Mouse (Mus musculus): ENCODE measurements at regions not wholly inside any gene's neighbourhood (a gene's known extent, or its start where the extent isn't known, plus 50 kb on each side); places are given as distances from the start of the nearest gene placed in this dataset.
A peak's percentile ranks its signal among the peaks of the same experiment; 100 is the strongest.

GRCm38 (mm10) chr2:173406344-173407094, 115.9 kb upstream of the 1700021F07Rik start:
- peak; percentile 81 for ATAC-seq (replicated peaks)
- WGBS = 14% methylated on average over 13 of the region's 13 CpGs
- H3K9me3 ChIP-seq = no peaks in the 10 kb centered on the region
- H3K27me3 ChIP-seq (replicated peaks) = no peaks in the 10 kb centered on the region
- peaks cover 18% of the 10 kb centered on the region for H3K4me1 ChIP-seq
- H3K36me3 ChIP-seq (replicated peaks) = no peaks in the 10 kb centered on the region
- H3K4me2 ChIP-seq = peak overlapping the region; percentile 22; the same call in 1 of the 2 replicates
- H3K9ac ChIP-seq = no peak overlapping the region
- no peak overlapping the region for H3K4me3 ChIP-seq
- no peak overlapping the region for H3K27ac ChIP-seq

- ATAC-seq (replicated peaks) = peak; percentile 57
- Histone ChIP-seq H3K9ac (no peak overlapping the region), H3K36me3 (replicated peaks) (no peaks in the 10 kb centered on the region), H3K4me2 (no peak overlapping the region), H3K4me1 (peaks cover 18% of the 10 kb centered on the region), H3K27ac (no peak overlapping the region), H3K27me3 (replicated peaks) (no peaks in the 10 kb centered on the region), H3K9me3 (no peaks in the 10 kb centered on the region), H3K4me3 (no peak overlapping the region)
- 48% methylated on average over 3 of the region's 3 CpGs for WGBS
These were observed 115.3 kb upstream of the 1700021F07Rik start for GRCm38 (mm10) chr2:173407133-173407532.

- Histone ChIP-seq H3K4me3 (no peak overlapping the region), H3K27ac (no peak overlapping the region), H3K9ac (no peak overlapping the region), H3K4me1 (peaks cover 26% of the 10 kb centered on the region), H3K27me3 (replicated peaks) (no peaks in the 10 kb centered on the region), H3K36me3 (replicated peaks) (no peaks in the 10 kb centered on the region), H3K9me3 (no peaks in the 10 kb centered on the region), H3K4me2 (no peak overlapping the region)
- no peak for ATAC-seq (replicated peaks)
- 88% methylated on average over 5 of the region's 5 CpGs for WGBS
These were observed 113.7 kb upstream of the 1700021F07Rik start for GRCm38 (mm10) chr2:173408681-173409081.

- no peak for ATAC-seq (replicated peaks)
- WGBS = 26% methylated on average over 16 of the region's 16 CpGs
- no peak overlapping the region for H3K27ac ChIP-seq
These were observed 113.0 kb upstream of the 1700021F07Rik start for GRCm38 (mm10) chr2:173409433-173409832.

GRCm38 (mm10) chr2:173413906-173414656, 108.3 kb upstream of the 1700021F07Rik start:
- no peak overlapping the region for H3K4me3 ChIP-seq
- H3K27me3 ChIP-seq (replicated peaks) = no peaks in the 10 kb centered on the region
- ATAC-seq (replicated peaks) = peak; percentile 85
- peaks cover 22% of the 10 kb centered on the region for H3K4me1 ChIP-seq
- H3K9ac ChIP-seq = no peak overlapping the region
- no peaks in the 10 kb centered on the region for H3K36me3 ChIP-seq (replicated peaks)
- 0 out of 2 replicates have a peak overlapping the region, but pooled peaks have one; percentile 36 for H3K27ac ChIP-seq
- H3K4me2 ChIP-seq = no peak overlapping the region
- WGBS = 49% methylated on average over 18 of the region's 18 CpGs
- no peaks in the 10 kb centered on the region for H3K9me3 ChIP-seq

More at GRCm38 (mm10) chr2:173409433-173409832, 113.0 kb upstream of the 1700021F07Rik start:
- Histone ChIP-seq H3K4me1 (peaks cover 34% of the 10 kb centered on the region), H3K4me3 (no peak overlapping the region), H3K9me3 (no peaks in the 10 kb centered on the region), H3K36me3 (replicated peaks) (no peaks in the 10 kb centered on the region), H3K4me2 (no peak overlapping the region), H3K9ac (no peak overlapping the region), H3K27me3 (replicated peaks) (no peaks in the 10 kb centered on the region)

- 83% methylated on average over 7 of the region's 7 CpGs for WGBS
- Histone ChIP-seq H3K27me3 (replicated peaks) (no peaks in the 10 kb centered on the region), H3K36me3 (replicated peaks) (no peaks in the 10 kb centered on the region), H3K27ac (no peak overlapping the region), H3K9ac (no peak overlapping the region), H3K4me3 (no peak overlapping the region), H3K9me3 (no peaks in the 10 kb centered on the region), H3K4me1 (peaks cover 17% of the 10 kb centered on the region), H3K4me2 (no peak overlapping the region)
- no peak for ATAC-seq (replicated peaks)
These were observed 107.0 kb upstream of the 1700021F07Rik start for GRCm38 (mm10) chr2:173415429-173415828.

- Histone ChIP-seq H3K9me3 (no peaks in the 10 kb centered on the region), H3K36me3 (replicated peaks) (no peaks in the 10 kb centered on the region), H3K4me3 (no peak overlapping the region), H3K4me1 (peaks cover 17% of the 10 kb centered on the region), H3K9ac (no peak overlapping the region), H3K27ac (no peak overlapping the region), H3K27me3 (replicated peaks) (no peaks in the 10 kb centered on the region), H3K4me2 (no peak overlapping the region)
- WGBS = 89% methylated on average over 1 of the region's 1 CpGs
- ATAC-seq (replicated peaks) = no peak
These were observed 105.5 kb upstream of the 1700021F07Rik start for GRCm38 (mm10) chr2:173416921-173417320.

GRCm38 (mm10) chr2:173418951-173419350, 103.4 kb upstream of the 1700021F07Rik start:
- Histone ChIP-seq H3K9ac (no peak overlapping the region), H3K9me3 (no peaks in the 10 kb centered on the region), H3K4me3 (no peak overlapping the region), H3K27me3 (replicated peaks) (no peaks in the 10 kb centered on the region), H3K4me2 (no peak overlapping the region), H3K27ac (no peak overlapping the region), H3K36me3 (replicated peaks) (no peaks in the 10 kb centered on the region), H3K4me1 (peaks cover 6% of the 10 kb centered on the region)
- WGBS = 87% methylated on average over 7 of the region's 7 CpGs
- ATAC-seq (replicated peaks) = no peak

- WGBS = 75% methylated on average over 10 of the region's 10 CpGs
- no peak overlapping the region for H3K27ac ChIP-seq
- H3K9me3 ChIP-seq = no peaks in the 10 kb centered on the region
- H3K4me2 ChIP-seq = no peak overlapping the region
- H3K36me3 ChIP-seq (replicated peaks) = no peaks in the 10 kb centered on the region
- H3K9ac ChIP-seq = no peak overlapping the region
- H3K4me3 ChIP-seq = no peak overlapping the region
- H3K27me3 ChIP-seq (replicated peaks) = no peaks in the 10 kb centered on the region
- ATAC-seq (replicated peaks) = no peak
- H3K4me1 ChIP-seq = no peaks in the 10 kb centered on the region
These were observed 102.4 kb upstream of the 1700021F07Rik start for GRCm38 (mm10) chr2:173419972-173420391.

GRCm38 (mm10) chr2:173420481-173420880, 101.9 kb upstream of the 1700021F07Rik start:
- H3K4me1 ChIP-seq = no peaks in the 10 kb centered on the region
- no peak for ATAC-seq (replicated peaks)
- no peak overlapping the region for H3K4me3 ChIP-seq
- H3K9me3 ChIP-seq = no peaks in the 10 kb centered on the region
- no peak overlapping the region for H3K27ac ChIP-seq
- no peaks in the 10 kb centered on the region for H3K27me3 ChIP-seq (replicated peaks)
- no peak overlapping the region for H3K9ac ChIP-seq
- H3K4me2 ChIP-seq = no peak overlapping the region
- H3K36me3 ChIP-seq (replicated peaks) = no peaks in the 10 kb centered on the region
- 79% methylated on average over 5 of the region's 5 CpGs for WGBS

- 85% methylated on average over 7 of the region's 7 CpGs for WGBS
- no peak overlapping the region for H3K9ac ChIP-seq
- H3K27ac ChIP-seq = no peak overlapping the region
- no peaks in the 10 kb centered on the region for H3K9me3 ChIP-seq
- no peaks in the 10 kb centered on the region for H3K27me3 ChIP-seq (replicated peaks)
- H3K36me3 ChIP-seq (replicated peaks) = no peaks in the 10 kb centered on the region
- peak; percentile 51; the same call in 1 of the 2 replicates for ATAC-seq (replicated peaks)
- H3K4me2 ChIP-seq = no peak overlapping the region
- no peak overlapping the region for H3K4me3 ChIP-seq
- H3K4me1 ChIP-seq = no peaks in the 10 kb centered on the region
These were observed 97.5 kb upstream of the 1700021F07Rik start for GRCm38 (mm10) chr2:173424875-173425274.

- ATAC-seq (replicated peaks) = 0 out of 2 replicates have a peak, but pooled peaks have one; percentile 30
- no peaks in the 10 kb centered on the region for H3K4me1 ChIP-seq
- no peaks in the 10 kb centered on the region for H3K9me3 ChIP-seq
- H3K4me3 ChIP-seq = no peak overlapping the region
- WGBS = 82% methylated on average over 9 of the region's 9 CpGs
- H3K27me3 ChIP-seq (replicated peaks) = no peaks in the 10 kb centered on the region
- H3K9ac ChIP-seq = no peak overlapping the region
- H3K4me2 ChIP-seq = no peak overlapping the region
- H3K36me3 ChIP-seq (replicated peaks) = no peaks in the 10 kb centered on the region
- H3K27ac ChIP-seq = no peak overlapping the region
These were observed 96.6 kb upstream of the 1700021F07Rik start for GRCm38 (mm10) chr2:173425754-173426153.
